Mouse (Mus musculus) liver, embryonic 18 days (tissue): ENCODE data around the gene Casp4. TPM values are rescaled to one million over a fixed set of nuclear protein-coding genes. Genes with fewer than 3 reads are reported as not detected.

Experiments used
- polyA plus RNA-seq: library from polyadenylated mRNA; depleted of rRNA; stranded (reverse); fragments of >200 nt; gene quantifications from 2 replicates; pipeline ENCODE4 v1.2.3, GENCODE M21; 2012; rRNA removed

The Casp4 gene
- 3.4 and 3.6 TPM in 2 replicates for polyA plus RNA-seq

DNA sequence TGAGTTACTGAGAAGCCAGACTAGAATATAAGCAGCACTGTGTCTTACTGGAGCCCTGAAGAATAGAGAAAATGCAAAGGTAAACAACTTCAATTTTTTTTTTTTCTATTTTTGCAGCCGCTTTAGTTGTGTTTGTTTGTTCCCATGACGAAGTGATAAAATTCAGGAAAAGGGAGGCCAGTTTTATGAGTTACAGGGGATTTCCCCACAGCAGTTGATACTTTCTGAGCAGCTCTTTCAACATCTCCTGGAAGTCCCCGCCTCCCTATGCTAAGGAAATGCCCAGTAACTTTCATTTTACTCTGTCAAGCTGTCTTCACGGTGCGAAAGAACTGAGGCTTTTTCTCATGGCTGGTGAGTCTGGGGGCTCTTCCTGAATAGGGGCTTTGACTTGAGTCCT, at the start of gene Casp4:
Gene Casp4 (plus strand): TSS at position 268 of the 400 bp plus-strand sequence.

DNA sequence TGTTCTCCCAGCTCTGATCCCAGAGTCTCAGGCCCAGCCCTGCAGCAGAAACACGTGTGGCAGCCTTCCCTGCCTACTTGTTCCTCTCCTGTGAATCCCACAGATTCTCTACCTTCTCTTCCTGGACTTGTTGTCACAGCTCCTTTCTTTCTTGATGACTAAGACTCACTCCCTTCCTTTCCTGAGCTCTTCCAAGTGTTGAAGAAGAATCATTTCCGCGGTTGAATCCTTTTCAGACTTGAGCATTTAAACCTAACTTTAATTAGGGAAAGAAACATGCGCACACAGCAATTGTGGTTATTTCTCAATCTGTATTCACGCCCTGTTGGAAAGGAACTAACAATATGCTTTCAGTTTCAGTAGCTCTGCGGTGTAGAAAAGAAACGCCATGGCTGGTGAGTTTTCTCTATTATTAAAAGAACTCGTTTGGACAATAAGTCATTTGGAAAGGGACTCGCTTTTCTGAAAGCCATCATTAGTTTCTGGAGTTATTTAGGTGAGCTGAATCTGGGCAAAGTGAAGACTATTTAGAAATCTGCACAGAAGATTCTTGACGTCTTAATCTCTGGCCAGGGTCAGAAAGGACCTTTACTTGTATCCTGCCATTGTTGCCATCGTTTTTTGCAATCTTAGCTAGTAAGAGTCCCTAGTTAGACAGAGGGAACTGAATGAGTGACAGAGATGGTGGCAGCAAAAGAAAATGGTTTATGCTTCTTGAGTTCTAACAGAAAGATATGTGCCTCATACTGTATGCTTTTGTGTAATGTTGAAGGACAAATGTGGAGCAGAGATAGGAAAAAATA, 10.1 kb upstream of the Casp4 start, which contains the start of gene Casp1:
Gene Casp1 (plus strand): TSS at position 189 of the 803 bp plus-strand sequence.

DNA sequence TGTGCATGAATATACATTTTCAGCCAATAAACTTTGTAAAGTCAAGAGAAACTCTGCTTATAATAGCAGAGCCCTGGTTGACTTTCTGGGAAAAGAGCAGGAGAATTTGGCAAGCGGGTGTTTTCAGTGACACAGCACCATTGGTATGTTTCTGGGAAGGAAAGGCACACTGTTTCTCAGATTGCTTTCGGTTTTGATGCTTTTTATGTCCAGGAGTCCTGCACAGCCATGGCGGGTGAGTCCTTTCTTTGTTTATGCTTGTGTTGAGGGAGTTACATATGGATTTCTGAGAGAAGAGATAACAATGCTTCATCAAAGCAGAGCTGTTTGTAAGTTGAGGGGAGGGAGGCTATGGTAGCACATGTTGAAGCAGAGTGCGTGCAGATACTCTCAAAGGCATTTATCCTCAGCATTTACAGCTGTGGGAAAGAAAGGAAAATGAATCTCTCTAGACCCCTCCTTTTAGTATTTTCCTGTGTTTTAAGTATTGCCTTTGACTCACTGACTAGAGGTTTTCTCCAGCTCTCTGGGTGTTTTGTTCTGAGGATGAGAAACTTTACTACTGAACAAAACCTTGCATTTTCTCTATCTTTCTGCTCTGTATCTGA, 36.8 kb downstream of the Casp4 start, which contains the start of gene Casp12:
Gene Casp12 (plus strand): TSS at position 140 of the 608 bp plus-strand sequence.

Other genes with a start within 250 kb of the Casp4 start
- 3.1 TPM in 2 replicates for gene Casp1, start 10.3 kb upstream of the Casp4 start, polyA plus RNA-seq
- gene Casp12, start 36.6 kb downstream of the Casp4 start, polyA plus RNA-seq, result 0.85 and 0.93 TPM in 2 replicates